Mouse (Mus musculus) T-helper 17 cell (primary cell): ENCODE data around the gene Poldip3.

Experiments used
- in situ Hi-C, 2 experiments: fragments of 300-600 bp; cut with MboI, MseI; formaldehyde crosslinking; loops; 1 replicate in 1 of 2; 2 replicates in 1 of 2; pipeline ENCODE4 v1.15.1; 2025; ENCODE audit warnings: high pct_unique_total_duplicates in 2 of 2

Poldip3 gene

DNA sequence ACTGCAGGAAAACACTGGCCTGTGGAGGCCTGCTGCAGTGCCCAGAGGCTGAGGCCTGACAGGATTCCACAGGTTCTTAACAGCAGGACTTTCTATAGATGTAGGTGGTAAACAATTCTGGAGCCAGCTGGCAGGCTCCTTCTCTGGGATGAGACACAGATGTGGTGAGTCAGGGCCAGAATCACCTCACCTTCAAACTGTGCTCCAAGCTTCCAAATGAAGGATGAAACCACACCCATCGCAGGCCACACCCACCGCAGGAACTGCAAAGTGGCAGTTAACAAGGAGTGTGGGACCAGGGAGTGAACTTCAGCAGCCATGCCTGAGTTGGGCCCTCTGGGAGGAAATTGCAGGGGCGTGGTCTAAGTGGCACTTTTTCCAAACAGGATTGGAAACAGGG lies 58.3 kb downstream of the Poldip3 start:
- in situ Hi-C loops, result no loop called here

DNA sequence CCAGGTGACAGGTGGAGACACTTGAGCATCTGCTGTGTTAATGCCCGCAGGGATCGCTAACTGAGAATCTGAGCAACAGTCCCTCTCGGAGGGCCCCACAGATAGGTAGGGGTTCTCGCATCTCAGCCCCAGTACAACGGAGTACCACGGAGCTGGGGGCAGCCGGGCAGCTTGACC lies 59.9 kb downstream of the Poldip3 start, which contains the start of gene Serhl:
Serhl (plus strand) TSS at position 78 of the 177 bp plus-strand sequence.
- in situ Hi-C loops, result no loop called here

DNA sequence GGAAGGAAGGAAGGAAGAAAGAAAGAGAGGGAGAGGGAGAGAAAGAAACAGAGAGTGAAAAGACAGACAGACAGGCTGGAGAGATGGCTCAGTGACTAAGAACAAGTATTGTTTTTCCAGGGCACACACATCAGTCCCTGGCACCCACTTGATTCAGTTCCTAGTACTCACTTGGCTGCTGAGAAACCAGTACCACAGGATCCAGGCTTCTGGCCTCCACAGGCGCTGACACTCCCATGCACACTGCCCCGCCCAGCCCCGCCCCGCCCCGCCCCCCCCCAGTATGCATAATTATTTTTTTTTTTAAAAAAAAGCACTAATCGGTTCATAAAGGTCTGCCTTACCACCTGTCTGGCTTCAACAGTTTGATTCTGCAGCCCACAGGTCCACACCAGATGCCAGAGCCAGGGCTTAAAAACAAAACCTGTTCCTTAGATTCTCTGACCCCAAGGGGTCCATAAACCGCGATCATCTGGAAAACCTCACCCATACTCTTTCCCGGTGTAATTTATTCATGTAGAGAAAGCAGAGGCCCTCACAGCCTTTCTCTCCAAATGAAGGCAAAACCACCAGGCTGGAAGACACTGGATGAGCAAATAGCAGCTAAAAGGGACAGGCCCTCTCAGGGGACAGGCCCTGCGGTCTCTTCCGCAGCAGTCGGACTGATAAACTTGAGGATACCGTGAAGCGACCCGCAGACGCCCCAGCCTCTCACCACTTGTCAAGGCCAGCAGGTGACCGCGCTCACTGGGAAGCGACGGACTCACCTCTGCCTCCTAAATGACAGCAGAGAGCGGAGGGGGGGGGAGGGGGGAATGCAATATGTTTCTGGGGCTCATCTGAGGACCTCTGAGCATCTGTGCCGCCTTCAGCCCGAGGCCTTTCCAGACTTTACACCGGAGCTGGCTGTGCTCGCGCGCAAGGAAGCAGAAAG lies 60.4 kb downstream of the Poldip3 start:
- in situ Hi-C loops, result no loop called here

DNA sequence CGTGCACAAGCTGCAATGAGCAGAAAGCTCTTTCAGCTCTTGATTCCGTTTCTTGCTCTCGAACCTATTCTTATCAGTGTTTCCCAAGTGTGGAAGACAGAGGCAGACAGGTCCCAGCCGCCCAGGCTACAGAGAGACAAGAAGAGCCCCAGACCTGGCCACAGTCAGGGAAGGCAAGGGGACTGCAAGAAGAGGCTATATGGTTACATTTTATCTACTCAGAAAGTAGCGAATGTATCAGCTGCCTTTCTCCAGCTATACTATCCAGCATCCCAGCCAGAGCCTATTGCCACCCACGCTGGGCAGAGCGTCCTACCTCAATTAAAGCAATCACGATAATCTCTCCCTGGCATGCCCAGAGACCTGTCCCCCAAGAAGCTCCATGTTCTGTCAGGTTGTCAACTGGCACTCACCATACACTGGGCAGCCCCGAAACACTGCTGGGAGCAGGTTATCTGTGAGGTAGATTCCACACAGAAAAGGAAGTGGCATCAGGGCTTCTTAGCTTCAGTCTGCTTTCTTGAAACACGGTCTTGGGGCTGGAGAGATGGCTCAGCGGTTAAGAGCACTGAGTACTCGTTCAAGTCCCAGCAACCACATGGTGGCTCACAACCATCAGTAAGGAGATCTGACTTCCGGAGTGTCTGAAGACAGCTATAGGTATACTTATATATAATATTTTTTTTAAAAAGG lies 62.4 kb downstream of the Poldip3 start:
- in situ Hi-C loops, result no loop called here

DNA sequence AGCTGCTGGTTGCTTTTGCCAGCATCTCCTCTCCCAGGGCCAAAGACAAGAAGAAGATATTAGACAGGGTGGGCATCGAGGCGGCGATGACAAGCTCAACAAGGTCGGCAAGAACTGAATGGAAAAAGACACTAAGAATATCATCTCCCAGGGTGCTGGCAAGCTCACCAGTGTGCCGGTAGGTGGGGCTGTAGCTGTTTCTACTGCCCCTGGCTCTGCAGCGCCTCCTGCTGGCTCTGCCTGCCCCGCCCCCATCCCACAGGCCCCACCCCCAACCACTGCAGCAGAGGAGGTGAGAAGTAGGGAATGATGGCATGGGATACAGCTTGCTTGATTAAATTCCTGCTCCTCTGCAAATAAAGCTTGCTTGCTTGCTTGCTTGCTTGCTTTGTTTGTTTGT lies 63.3 kb downstream of the Poldip3 start:
- in situ Hi-C loops, result no loop called here

DNA sequence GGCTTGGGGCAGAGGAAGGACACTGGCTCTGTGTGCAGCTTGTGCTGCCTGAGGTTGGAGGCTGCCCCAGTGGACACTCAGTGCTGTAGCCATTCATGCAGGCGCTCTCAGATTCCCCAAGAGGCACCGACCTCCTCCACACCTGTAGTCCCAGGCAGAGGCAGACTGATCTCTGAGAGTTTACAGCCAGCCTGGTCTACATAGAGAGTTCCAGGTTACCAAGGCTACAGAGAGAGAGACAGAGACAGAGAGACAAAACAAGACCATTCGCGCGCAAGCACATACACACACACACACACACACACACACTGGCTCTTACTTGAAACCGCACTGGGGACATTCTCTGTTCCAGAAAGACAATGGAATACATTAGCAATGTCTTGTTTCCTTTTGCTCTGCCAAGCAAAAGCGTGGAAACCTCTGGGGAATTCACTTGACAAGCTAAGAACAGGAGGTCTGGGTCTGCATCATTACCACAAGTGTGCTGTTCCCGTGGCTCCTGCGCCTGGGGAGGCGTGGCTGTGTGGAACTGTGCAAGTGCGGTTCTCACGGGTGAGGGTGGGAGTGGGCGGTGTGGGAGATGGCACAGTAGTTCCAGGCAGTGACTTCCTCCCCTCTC lies 65.1 kb downstream of the Poldip3 start:
- in situ Hi-C loops, result no loop called here

DNA sequence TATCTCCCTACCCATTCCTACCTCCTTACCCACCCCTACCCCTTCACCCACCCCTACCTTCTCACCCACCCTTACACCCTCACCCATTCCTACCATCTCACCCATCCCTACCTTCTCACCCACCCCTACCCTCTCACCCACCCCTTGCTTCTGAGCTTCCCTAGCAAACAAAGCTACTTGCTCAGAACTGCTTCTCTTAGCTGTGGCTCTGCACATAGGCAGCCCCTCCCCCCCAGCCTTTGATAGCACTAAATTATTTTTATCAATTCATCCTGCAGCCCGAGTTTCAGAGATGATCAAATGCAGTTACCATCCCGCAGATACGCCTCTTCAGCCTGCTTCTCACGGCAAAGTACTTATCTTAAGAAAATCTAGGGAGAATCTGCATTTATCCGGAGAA lies 65.7 kb downstream of the Poldip3 start:
- in situ Hi-C loops, result no loop called here
